Mouse (Mus musculus): ENCODE results near the gene Celsr2. TPM values are rescaled to one million over a fixed set of nuclear protein-coding genes. Genes with fewer than 3 reads are reported as not detected.

The Celsr2 gene
- polyA plus RNA-seq, 2 experiments from 2014 or later: 0.33 to 0.65 TPM

- ATAC-seq: no peak
Observed at GRCm38 (mm10) chr3:108378875-108379663, 36.3 kb downstream of the Celsr2 start.

GRCm38 (mm10) chr3:108372691-108373090 is 42.7 kb downstream of the Celsr2 start:
- ATAC-seq: no peak

GRCm38 (mm10) chr3:108372274-108372673 is 43.1 kb downstream of the Celsr2 start:
- no peak for ATAC-seq

DNA sequence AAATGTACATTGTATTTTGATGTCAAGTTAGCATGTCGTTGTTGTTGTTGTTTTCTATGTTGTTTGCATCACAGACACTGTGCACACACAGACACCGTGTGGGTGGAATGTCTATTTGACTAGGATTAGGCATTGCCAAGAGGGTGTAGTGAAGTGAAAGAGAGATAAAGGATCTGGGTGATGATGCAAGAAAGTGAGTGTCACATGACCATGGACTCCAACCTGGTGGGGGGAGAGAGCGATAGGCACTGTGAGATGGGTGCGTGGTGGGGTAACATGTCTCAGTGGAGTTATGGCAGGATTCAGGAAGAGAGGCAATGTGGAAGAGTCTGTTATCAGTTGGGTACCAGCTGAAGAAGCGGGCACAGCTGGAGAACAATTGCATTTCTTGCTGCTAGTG is 46.6 kb downstream of the Celsr2 start:
- ATAC-seq: no peak

DNA sequence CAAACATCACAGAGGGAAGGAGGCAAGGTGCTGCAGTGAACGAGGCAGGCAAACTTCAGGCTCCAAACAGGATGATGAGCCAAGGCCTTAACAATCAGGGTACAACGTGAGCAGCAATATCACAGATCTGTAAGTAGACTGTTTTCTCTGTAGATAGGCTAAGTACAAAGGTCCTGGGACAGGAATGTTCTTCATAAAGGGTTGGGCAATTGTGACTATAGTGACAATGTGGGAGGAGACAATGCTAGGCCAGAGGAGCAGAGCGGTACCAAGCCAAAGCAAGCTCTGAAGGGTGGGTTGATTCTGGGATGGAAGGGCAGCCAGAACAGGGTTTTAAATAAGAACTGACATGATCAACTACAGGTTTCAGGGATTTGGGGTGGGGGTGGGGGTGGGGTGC is 47.5 kb downstream of the Celsr2 start:
- ATAC-seq: no peak

DNA sequence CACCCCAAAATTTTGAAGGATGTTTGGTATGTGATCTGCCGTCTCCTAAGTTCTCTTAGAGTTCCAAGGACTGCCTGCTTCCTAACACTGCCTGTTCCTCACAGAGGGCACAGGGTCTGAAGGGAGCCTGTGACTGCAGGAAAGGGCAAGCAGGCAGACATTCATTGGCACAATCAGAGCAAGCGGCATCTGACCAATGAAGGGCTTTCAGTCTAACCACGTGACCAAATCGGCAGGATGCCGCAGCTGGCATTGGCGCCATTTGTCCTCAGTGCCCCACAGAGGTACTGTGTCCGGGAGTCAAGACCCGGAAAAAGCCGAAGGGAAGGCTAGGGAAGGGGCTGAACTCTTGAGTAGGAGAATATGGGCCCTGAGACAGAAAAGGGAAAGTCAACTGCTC is 48.2 kb downstream of the Celsr2 start:
- no peak for ATAC-seq

GRCm38 (mm10) chr3:108364270-108364995 is 50.9 kb downstream of the Celsr2 start, which contains the start of gene Mybphl:
TSS of gene Mybphl (plus strand) at chr3:108364911.
- ATAC-seq: no peak

GRCm38 (mm10) chr3:108363626-108364025 is 51.7 kb downstream of the Celsr2 start:
- no peak for ATAC-seq

- no peak for ATAC-seq
Observed at GRCm38 (mm10) chr3:108360894-108361293, 54.5 kb downstream of the Celsr2 start.

DNA sequence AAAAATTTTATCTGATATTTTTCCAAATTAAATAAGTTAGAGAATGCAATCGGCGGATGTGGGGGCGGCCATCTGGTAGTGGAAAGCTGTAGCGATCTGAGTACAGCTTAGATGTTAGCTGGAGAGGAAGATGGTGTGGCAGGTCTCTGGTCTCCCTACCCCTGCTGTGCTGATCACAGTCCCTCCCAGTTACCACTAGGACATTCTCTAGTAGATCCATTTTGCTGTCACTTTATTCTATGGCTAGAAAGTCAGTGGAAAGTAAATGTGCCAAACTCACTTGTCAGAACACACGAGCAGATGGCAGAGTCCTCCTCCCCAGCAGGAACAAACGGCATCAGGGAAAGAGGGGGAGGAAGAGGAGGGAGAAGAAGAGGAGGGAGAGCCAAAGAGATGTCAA is 56.9 kb downstream of the Celsr2 start:
- no peak for ATAC-seq

- ATAC-seq: no peak
Observed at GRCm38 (mm10) chr3:108357051-108357450, 58.3 kb downstream of the Celsr2 start.

- ATAC-seq: no peak
Observed at GRCm38 (mm10) chr3:108355245-108355644, 60.1 kb downstream of the Celsr2 start.

GRCm38 (mm10) chr3:108348376-108348775 is 67.0 kb downstream of the Celsr2 start:
- ATAC-seq: no peak

GRCm38 (mm10) chr3:108345855-108346254 is 69.5 kb downstream of the Celsr2 start:
- ATAC-seq: no peak

DNA sequence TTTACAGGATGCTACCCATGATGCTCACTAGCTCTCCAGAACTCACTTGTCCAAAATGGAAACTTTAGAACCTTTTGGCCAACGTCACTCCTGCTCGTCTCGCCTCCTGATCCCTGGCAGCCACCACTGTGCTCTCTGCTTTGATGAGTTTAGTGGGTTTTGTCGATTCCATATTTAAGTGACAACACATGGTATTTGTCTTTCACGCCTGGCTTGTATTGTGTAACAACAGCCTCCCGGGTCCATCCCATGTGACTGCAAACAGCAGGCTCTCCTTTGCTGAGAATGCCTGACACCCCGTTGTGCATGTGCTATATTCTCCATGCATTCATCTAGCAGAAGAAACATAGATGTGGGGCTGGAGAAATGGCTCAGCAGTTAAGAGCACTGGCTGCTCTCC is 73.2 kb downstream of the Celsr2 start:
- ATAC-seq: no peak

DNA sequence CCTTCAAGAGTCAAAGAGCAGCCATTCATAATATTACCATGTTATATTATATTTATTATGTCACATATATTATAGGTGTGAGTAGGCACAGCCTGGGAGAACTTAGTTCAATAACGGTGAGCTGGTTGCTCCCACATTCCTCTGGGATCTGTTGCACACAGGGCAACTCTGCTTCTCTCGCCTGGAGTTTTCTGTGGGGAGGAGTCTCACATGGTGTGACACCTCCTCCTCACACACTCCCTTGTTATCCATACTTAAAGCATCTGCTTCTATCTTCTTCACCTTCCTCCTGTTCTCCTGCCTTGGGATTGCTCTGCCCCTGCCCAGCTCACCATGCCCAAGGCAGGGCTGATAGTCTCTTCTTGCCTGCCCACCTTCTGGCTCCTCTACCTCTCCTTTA is 74.3 kb downstream of the Celsr2 start:
- no peak for ATAC-seq

Other genes starting within 250 kb of the Celsr2 start
- gene Amigo1, start 229.2 kb downstream of the Celsr2 start, polyA plus RNA-seq (2017; shearing (Covaris generic)): under 1 TPM; 0.09 to 0.19 TPM
- gene Cyb561d1, start 214.3 kb downstream of the Celsr2 start, polyA plus RNA-seq (2017; shearing (Covaris generic)): 1 to 10 TPM; 5.9 to 6.9 TPM
- 1 to 10 TPM; 4.3 to 7.8 TPM for gene Atxn7l2, start 204.6 kb downstream of the Celsr2 start, polyA plus RNA-seq (2017; shearing (Covaris generic))
- gene Sypl2, start 188.9 kb downstream of the Celsr2 start, polyA plus RNA-seq (2017; shearing (Covaris generic)): not detected
- gene Psma5, start 158.6 kb downstream of the Celsr2 start, polyA plus RNA-seq (2017; shearing (Covaris generic)): 100 to 1,000 TPM; 196 to 245 TPM
- gene Sort1, start 131.5 kb downstream of the Celsr2 start, polyA plus RNA-seq (2017; shearing (Covaris generic)): under 1 TPM in 1 of 2 experiments, not detected in 1; 0.07 TPM
- not detected for gene Mybphl, start 50.6 kb downstream of the Celsr2 start, polyA plus RNA-seq (2017; shearing (Covaris generic))
- 10 to 100 TPM in 1 of 2 experiments, 1 to 10 TPM in 1; 7.8 to 10.3 TPM for gene Psrc1, start 31.7 kb downstream of the Celsr2 start, polyA plus RNA-seq (2017; shearing (Covaris generic))
- gene Sars, start 29.7 kb upstream of the Celsr2 start, polyA plus RNA-seq (2017; shearing (Covaris generic)): 100 to 1,000 TPM; 146 to 151 TPM
- gene 1700013F07Rik, start 118.6 kb upstream of the Celsr2 start, polyA plus RNA-seq (2017; shearing (Covaris generic)): not detected
- 1 to 10 TPM; 1.2 to 1.4 TPM for gene 5330417C22Rik, start 121.0 kb upstream of the Celsr2 start, polyA plus RNA-seq (2017; shearing (Covaris generic))
- gene Tmem167b, start 146.9 kb upstream of the Celsr2 start, polyA plus RNA-seq (2017; shearing (Covaris generic)): 10 to 100 TPM; 26.1 to 27.0 TPM
- 10 to 100 TPM; 18.3 to 24.5 TPM for gene Taf13, start 156.1 kb upstream of the Celsr2 start, polyA plus RNA-seq (2017; shearing (Covaris generic))
- 1 to 10 TPM; 6.1 to 9.1 TPM for gene Wdr47, start 175.7 kb upstream of the Celsr2 start, polyA plus RNA-seq (2017; shearing (Covaris generic))
- 10 to 100 TPM; 55.0 to 62.4 TPM for gene Clcc1, start 238.4 kb upstream of the Celsr2 start, polyA plus RNA-seq (2017; shearing (Covaris generic))